Mouse (Mus musculus) granulocyte monocyte progenitor cell, adult 5-6 weeks (primary cell): ENCODE results near the gene Gm45062. TPM values are rescaled to one million over a fixed set of nuclear protein-coding genes. Genes with fewer than 3 reads are reported as not detected.
A peak's percentile ranks its signal among the peaks of the same experiment; 100 is the strongest.

ENCODE experiments used
- ATAC-seq: replicated peaks from 2 replicates; pipeline ENCODE4 v1.8.0; 2016; ENCODE audit warnings: mild to moderate bottlenecking, moderate TSS enrichment, inconsistent platforms; ENCODE audit not compliant: poor library complexity, severe bottlenecking
- total RNA-seq, 2 experiments: library from RNA; stranded (forward) in 1 of 2; stranded (reverse) in 1 of 2; fragments of 200-712, 200-1000 nt in 1 of 2; fragments of >200 nt in 1 of 2; fragmentation: Nextera tagmentation in 1 of 2; gene quantifications; 2 replicates each; pipeline ENCODE4 v1.2.3; 2014 to 2017

Gm45062 gene
- total RNA-seq (2014; fragmentation: Nextera tagmentation): 0.11 and 4.2 TPM in 2 replicates
- total RNA-seq (2017): 3.1 and 5.5 TPM in 2 replicates

GRCm38 (mm10) chr6:8259004-8259666 is at the start of gene Gm45062, which contains the start of the genes Rpa3 and Umad1:
Gm45062 (plus strand) TSS chr6:8259450.
Rpa3 (minus strand) TSS chr6:8259173.
Umad1 (plus strand) TSS chr6:8259288.
- ATAC-seq: peak; percentile 97

- ATAC-seq: no peak
Observed at GRCm38 (mm10) chr6:8209866-8210186, 49.4 kb upstream of the Gm45062 start.

- no peak for ATAC-seq
Observed at GRCm38 (mm10) chr6:8210661-8211060, 48.6 kb upstream of the Gm45062 start.

GRCm38 (mm10) chr6:8227035-8227434 is 32.2 kb upstream of the Gm45062 start:
- ATAC-seq: no peak

- no peak for ATAC-seq
Observed at GRCm38 (mm10) chr6:8228596-8228995, 30.7 kb upstream of the Gm45062 start.

GRCm38 (mm10) chr6:8258316-8258715 is 934 bp upstream of the Gm45062 start:
- ATAC-seq: no peak

GRCm38 (mm10) chr6:8259667-8260044 is 406 bp downstream of the Gm45062 start:
- peak; percentile 23 for ATAC-seq

GRCm38 (mm10) chr6:8271047-8271446 is 11.8 kb downstream of the Gm45062 start:
- no peak for ATAC-seq

- peak; percentile 94 for ATAC-seq
Observed at GRCm38 (mm10) chr6:8274387-8275054, 15.3 kb downstream of the Gm45062 start.

- no peak for ATAC-seq
Observed at GRCm38 (mm10) chr6:8275098-8275497, 15.8 kb downstream of the Gm45062 start.

- ATAC-seq: no peak
Observed at GRCm38 (mm10) chr6:8276431-8276830, 17.2 kb downstream of the Gm45062 start.

- ATAC-seq: peak; percentile 72
Observed at GRCm38 (mm10) chr6:8278426-8279002, 19.3 kb downstream of the Gm45062 start.

- no peak for ATAC-seq
Observed at GRCm38 (mm10) chr6:8283255-8283654, 24.0 kb downstream of the Gm45062 start.

- no peak for ATAC-seq
Observed at GRCm38 (mm10) chr6:8285401-8285960, 26.2 kb downstream of the Gm45062 start.

GRCm38 (mm10) chr6:8286146-8286545 is 26.9 kb downstream of the Gm45062 start:
- peak; percentile 30; the same call in 1 of the 2 replicates for ATAC-seq

- ATAC-seq: peak; percentile 50
Observed at GRCm38 (mm10) chr6:8288755-8289580, 29.7 kb downstream of the Gm45062 start.

GRCm38 (mm10) chr6:8294048-8294784 is 35.0 kb downstream of the Gm45062 start:
- no peak for ATAC-seq

GRCm38 (mm10) chr6:8299066-8299863 is 40.0 kb downstream of the Gm45062 start:
- ATAC-seq: peak; percentile 69
